Mouse (Mus musculus): ENCODE measurements around the gene Pi4k2a. TPM values are rescaled to one million over a fixed set of nuclear protein-coding genes. Genes with fewer than 3 reads are reported as not detected.
A peak's percentile ranks its signal among the peaks of the same experiment; 100 is the strongest.

The Pi4k2a gene
- polyA plus RNA-seq, 1 experiment from 2014 or later: 36.5 TPM

GRCm38 (mm10) chr19:42120451-42120850, 30.2 kb downstream of the Pi4k2a start:
- H3K9me3 ChIP-seq: no peaks in the 10 kb centered on the region
- H3K4me1 ChIP-seq (replicated peaks): no peaks in the 10 kb centered on the region
- no peak overlapping the region for H3K27ac ChIP-seq
- H3K36me3 ChIP-seq: peaks cover 94% of the 10 kb centered on the region
- H3K4me2 ChIP-seq: no peak overlapping the region
- ATAC-seq (ENCODE audit: insufficient number of reproducible peaks, insufficient read depth, low FRiP score, low TSS enrichment, low read depth): no peak
- H3K27me3 ChIP-seq: no peaks in the 10 kb centered on the region
- 88% methylated on average over 8 of the region's 8 CpGs for WGBS
- H3K4me3 ChIP-seq (replicated peaks): no peak overlapping the region
- no peak overlapping the region for H3K9ac ChIP-seq (replicated peaks)

DNA sequence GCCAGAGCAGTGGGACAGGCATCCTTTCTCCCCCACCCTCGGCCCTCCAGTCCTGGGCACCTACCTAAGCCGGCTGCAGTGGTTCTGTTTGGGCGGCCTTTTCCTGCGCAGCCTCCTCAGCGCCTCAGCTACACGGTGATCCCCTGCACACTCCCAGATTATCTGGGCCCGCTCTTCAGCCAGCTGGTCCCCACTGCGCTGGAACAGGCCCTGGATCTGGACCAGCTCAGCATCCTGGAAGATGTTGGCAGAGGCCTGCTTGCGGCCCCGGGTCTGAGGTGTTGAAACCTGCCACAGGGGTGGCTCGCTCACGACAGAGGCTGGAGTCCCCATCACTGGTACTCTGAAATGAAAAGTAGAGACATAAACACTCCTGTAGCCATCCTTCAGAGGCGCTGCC, 34.4 kb downstream of the Pi4k2a start:
- peaks cover 55% of the 10 kb centered on the region for H3K36me3 ChIP-seq
- WGBS: 87% methylated on average over 13 of the region's 13 CpGs
- no peak for ATAC-seq (ENCODE audit: insufficient number of reproducible peaks, insufficient read depth, low FRiP score, low TSS enrichment, low read depth)

DNA sequence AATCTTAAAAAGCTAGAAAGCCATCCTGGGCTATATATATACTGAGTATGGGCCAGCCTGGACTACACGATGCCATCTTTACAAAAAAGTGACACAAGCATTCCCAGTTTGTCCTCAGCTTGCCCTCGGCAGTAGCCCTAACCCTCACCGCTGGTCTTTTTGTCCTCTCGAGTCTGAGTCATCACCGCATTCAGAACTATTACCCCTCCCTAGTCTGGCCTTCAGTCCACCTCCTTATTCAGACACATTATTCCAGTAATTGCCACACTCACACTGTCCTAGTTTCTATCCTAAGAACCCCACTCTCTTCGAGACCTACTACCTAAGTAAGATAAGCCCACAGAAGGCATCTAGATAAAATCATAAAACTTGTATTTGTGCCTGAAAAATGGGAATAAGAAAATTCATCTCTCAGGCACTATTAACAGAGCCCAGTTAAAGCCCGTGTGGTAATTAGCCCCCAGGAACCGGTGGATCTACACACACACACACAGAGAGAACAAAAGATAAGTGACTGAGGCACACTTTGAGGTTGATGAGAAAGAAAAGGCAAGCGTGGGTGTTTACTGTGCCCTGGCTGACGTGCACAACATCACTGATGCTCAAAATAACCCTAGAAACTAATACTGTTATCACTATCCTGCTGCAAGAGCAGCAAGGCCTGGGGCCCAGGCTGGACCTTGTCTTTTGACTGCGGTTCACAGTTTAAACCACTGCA, 35.4 kb downstream of the Pi4k2a start:
- peaks cover 21% of the 10 kb centered on the region for H3K4me1 ChIP-seq (replicated peaks)
- 89% methylated on average over 11 of the region's 11 CpGs for WGBS
- H3K9me3 ChIP-seq: no peaks in the 10 kb centered on the region
- H3K27me3 ChIP-seq: no peaks in the 10 kb centered on the region
- no peak for ATAC-seq (ENCODE audit: insufficient number of reproducible peaks, insufficient read depth, low FRiP score, low TSS enrichment, low read depth)
- H3K9ac ChIP-seq (replicated peaks): no peak overlapping the region
- no peak overlapping the region for H3K27ac ChIP-seq
- H3K4me3 ChIP-seq (replicated peaks): no peak overlapping the region
- no peak overlapping the region for H3K4me2 ChIP-seq
- H3K36me3 ChIP-seq: peaks cover 45% of the 10 kb centered on the region

More for the DNA sequence above, 34.4 kb downstream of the Pi4k2a start:
- Histone ChIP-seq H3K9ac (replicated peaks) (no peak overlapping the region), H3K4me1 (replicated peaks) (peaks cover 14% of the 10 kb centered on the region), H3K4me3 (replicated peaks) (no peak overlapping the region), H3K9me3 (no peaks in the 10 kb centered on the region), H3K4me2 (no peak overlapping the region), H3K27ac (no peak overlapping the region), H3K27me3 (no peaks in the 10 kb centered on the region)

DNA sequence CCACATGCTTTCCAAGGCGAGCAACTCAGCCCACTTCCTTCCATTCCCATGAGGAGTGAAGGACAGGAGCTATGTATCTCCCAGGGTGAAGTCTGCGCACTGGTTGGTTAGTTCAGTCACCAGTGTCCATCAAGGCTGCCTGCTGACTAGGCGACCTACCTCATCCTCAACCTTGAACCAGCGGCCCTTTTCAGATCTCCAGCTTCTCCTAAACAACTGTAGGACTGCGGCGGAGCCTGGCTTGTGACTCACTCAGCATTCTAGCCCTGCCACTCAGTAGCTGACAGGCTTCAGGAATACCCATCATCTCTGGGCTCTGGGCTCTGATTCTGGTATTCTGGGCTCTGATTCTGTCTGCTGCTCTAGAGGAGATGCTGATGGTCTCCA, 35.9 kb downstream of the Pi4k2a start:
- WGBS: 87% methylated on average over 6 of the region's 6 CpGs
- Histone ChIP-seq H3K4me3 (replicated peaks) (no peak overlapping the region), H3K4me2 (no peak overlapping the region), H3K27me3 (no peaks in the 10 kb centered on the region), H3K27ac (no peak overlapping the region), H3K4me1 (replicated peaks) (peaks cover 21% of the 10 kb centered on the region), H3K9me3 (no peaks in the 10 kb centered on the region), H3K36me3 (peaks cover 40% of the 10 kb centered on the region), H3K9ac (replicated peaks) (no peak overlapping the region)
- no peak for ATAC-seq (ENCODE audit: insufficient number of reproducible peaks, insufficient read depth, low FRiP score, low TSS enrichment, low read depth)

- Histone ChIP-seq H3K4me2 (no peak overlapping the region), H3K27me3 (no peaks in the 10 kb centered on the region), H3K4me3 (replicated peaks) (no peak overlapping the region), H3K9ac (replicated peaks) (no peak overlapping the region), H3K9me3 (no peaks in the 10 kb centered on the region), H3K36me3 (peaks cover 33% of the 10 kb centered on the region), H3K27ac (no peak overlapping the region), H3K4me1 (replicated peaks) (peaks cover 21% of the 10 kb centered on the region)
- no peak for ATAC-seq (ENCODE audit: insufficient number of reproducible peaks, insufficient read depth, low FRiP score, low TSS enrichment, low read depth)
- WGBS: 90% methylated on average over 5 of the region's 5 CpGs
These were observed 36.8 kb downstream of the Pi4k2a start for GRCm38 (mm10) chr19:42127024-42127423.

DNA sequence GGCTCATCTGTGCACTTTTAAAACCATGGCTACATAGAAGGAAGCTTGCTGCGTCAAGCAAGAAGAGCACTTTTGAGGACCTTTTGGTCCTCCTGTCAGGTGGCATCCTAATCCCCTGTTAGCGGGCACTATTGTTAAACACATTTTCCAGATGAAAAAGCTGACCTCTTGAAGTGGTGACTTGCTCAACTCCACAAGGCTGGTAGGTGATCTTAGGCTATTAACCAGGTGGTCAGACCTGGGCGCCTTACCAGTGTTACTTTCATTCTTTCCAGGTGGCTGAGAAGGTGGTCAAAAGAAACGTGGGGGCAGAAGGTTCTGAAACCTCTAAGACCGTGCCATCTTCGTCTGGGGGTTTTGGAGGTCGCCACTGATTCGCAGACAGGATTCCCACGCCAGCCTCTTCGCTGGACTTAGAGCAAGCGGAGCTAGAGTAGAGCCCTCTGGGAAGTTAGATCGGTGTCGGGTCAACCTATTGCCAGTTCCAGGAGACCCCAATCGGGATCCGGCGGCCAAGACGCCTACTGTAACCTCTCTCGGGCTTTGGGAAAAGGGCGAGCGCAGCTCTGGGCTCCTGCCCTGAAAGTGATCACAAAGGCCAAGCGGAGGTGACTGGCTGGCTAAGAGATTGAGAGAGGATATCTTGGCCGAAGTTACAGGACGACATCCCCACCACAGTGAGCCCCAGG, 37.9 kb downstream of the Pi4k2a start:
- H3K27ac ChIP-seq: peak overlapping the region; percentile 92
- H3K36me3 ChIP-seq: peaks cover 21% of the 10 kb centered on the region
- 6% methylated on average over 23 of the region's 23 CpGs for WGBS
- H3K27me3 ChIP-seq: no peaks in the 10 kb centered on the region
- no peak for ATAC-seq (ENCODE audit: insufficient number of reproducible peaks, insufficient read depth, low FRiP score, low TSS enrichment, low read depth)
- peak overlapping the region; percentile 64 for H3K4me3 ChIP-seq (replicated peaks)
- H3K4me1 ChIP-seq (replicated peaks): peaks cover 21% of the 10 kb centered on the region
- peak overlapping the region; percentile 90 for H3K4me2 ChIP-seq
- peak overlapping the region; percentile 81 for H3K9ac ChIP-seq (replicated peaks)
- H3K9me3 ChIP-seq: no peaks in the 10 kb centered on the region

DNA sequence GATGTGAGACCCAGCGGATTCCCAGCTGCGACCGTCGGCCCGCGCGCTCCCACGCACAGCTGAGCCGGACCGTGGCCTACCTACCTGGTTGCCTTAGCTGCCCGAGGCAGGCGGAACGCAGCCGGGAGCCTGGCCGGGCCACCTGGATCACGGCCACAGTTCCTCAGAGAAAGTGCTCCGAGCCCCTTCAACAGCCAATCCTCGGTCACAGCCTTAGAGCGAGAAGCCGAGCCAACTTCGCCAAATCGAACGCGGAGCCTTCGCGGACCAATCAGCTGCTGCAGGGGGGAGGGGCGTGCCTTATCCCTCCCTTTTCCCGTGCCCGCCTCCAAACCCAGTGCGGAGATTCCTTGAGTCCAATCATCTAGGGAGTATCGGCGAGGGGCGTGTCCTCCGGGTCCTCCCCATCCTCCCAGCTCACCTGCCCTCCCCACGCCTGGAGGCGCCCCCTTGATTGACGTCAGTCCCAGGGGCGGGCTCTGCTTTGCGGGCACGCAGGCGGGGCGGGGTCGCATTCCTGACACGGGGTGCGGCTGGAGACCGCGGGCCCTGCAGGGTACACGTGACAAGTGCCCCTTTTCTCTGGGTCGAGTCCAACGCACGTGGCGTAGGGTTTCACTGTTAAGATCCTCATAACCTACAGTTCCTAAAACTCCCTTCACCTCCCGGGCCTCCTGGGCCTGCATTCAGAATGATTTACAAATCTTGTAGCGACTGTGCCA, 38.7 kb downstream of the Pi4k2a start, which contains the start of gene Avpi1:
TSS of gene Avpi1 (minus strand) at position 273 of the 722 bp plus-strand sequence.
- Histone ChIP-seq H3K9me3 (no peaks in the 10 kb centered on the region), H3K27ac (peak within 1 kb of the TSS; percentile 92), H3K27me3 (no peaks in the 10 kb centered on the region), H3K36me3 (peaks cover 13% of the 10 kb centered on the region), H3K4me2 (peak within 1 kb of the TSS; percentile 90), H3K9ac (replicated peaks) (peak within 1 kb of the TSS; percentile 81), H3K4me3 (replicated peaks) (peak within 1 kb of the TSS; percentile 64), H3K4me1 (replicated peaks) (peaks cover 21% of the 10 kb centered on the region)
- ATAC-seq (ENCODE audit: insufficient number of reproducible peaks, insufficient read depth, low FRiP score, low TSS enrichment, low read depth): peak; percentile 96
- WGBS: under 1% methylated on average over 54 of the region's 54 CpGs

DNA sequence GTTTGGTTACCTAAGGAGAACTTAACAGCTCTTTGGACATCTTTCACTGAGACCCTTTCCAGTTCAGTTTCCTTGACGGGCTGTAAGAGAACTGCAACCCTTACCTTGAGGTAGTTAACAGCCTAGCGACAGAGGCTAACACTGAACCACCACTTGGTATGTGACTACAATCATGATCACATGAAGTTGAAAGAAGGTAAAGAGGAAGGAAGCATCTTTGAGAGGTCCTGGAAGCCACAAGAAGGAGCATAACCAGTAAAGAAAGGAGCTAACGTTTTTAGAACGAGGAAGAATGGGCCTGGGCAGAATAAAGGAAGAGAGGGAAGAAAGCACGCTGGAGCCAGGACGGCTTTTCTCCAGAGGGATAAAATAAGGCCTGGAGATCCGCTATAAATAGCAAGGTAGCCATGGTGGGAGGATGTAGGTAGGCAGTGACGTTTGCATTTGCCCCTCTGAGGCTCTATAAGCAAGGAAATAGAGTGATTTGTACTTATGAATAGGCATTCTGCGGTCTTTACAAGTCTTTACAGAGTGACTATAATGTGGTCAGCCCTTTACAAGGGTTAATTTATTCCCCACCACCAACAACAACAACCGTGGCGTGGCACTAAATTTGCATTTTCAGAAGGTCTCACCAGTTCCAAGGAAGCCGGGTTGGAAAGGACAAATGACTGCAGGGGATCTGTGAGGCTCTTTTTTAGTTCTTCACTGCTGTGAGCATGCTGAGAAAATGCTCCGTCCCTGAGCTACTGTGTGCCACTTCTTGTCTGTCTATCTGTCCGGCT, 39.4 kb downstream of the Pi4k2a start:
- Histone ChIP-seq H3K4me2 (peak overlapping the region; percentile 90), H3K27me3 (no peaks in the 10 kb centered on the region), H3K9me3 (no peaks in the 10 kb centered on the region), H3K36me3 (peaks cover 6% of the 10 kb centered on the region), H3K27ac (peak overlapping the region; percentile 92), H3K4me3 (replicated peaks) (peak overlapping the region; percentile 64), H3K4me1 (replicated peaks) (peaks cover 21% of the 10 kb centered on the region), H3K9ac (replicated peaks) (no peak overlapping the region; the same call in 1 of the 2 replicates)
- ATAC-seq (ENCODE audit: insufficient number of reproducible peaks, insufficient read depth, low FRiP score, low TSS enrichment, low read depth): no peak; the same call in 1 of the 2 replicates
- WGBS: 36% methylated on average over 14 of the region's 14 CpGs

DNA sequence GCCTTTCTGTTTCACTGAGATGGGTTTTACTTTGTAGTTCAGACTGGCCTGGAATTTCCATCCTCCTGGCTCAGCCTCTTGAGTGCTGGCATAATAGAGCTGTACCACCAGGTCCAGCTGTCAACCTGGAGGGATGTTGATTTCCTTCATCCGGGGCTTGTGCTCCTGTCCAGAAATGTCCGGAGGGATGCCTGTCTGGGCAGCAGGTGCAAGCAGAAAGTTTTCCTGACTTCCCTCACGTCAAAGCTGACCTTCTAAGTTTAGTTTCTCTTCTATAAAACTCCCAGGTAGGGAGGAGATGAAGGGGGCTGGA, 40.0 kb downstream of the Pi4k2a start:
- ATAC-seq (ENCODE audit: insufficient number of reproducible peaks, insufficient read depth, low FRiP score, low TSS enrichment, low read depth): no peak
- Histone ChIP-seq H3K4me2 (no peak overlapping the region), H3K4me3 (replicated peaks) (no peak overlapping the region), H3K27me3 (no peaks in the 10 kb centered on the region), H3K9ac (replicated peaks) (no peak overlapping the region), H3K36me3 (0 out of 2 replicates have a peak, but pooled peaks cover under 1% of the 10 kb centered on the region), H3K4me1 (replicated peaks) (peaks cover 21% of the 10 kb centered on the region), H3K27ac (peak overlapping the region; percentile 92; the same call in 1 of the 2 replicates), H3K9me3 (no peaks in the 10 kb centered on the region)
- WGBS: 72% methylated on average over 3 of the region's 3 CpGs

GRCm38 (mm10) chr19:42131101-42131500, 40.8 kb downstream of the Pi4k2a start:
- Histone ChIP-seq H3K27me3 (no peaks in the 10 kb centered on the region), H3K4me2 (no peak overlapping the region), H3K9me3 (no peaks in the 10 kb centered on the region), H3K27ac (no peak overlapping the region), H3K4me3 (replicated peaks) (no peak overlapping the region), H3K4me1 (replicated peaks) (peaks cover 21% of the 10 kb centered on the region), H3K9ac (replicated peaks) (no peak overlapping the region), H3K36me3 (no peaks in the 10 kb centered on the region)
- 71% methylated on average over 5 of the region's 5 CpGs for WGBS
- ATAC-seq (ENCODE audit: insufficient number of reproducible peaks, insufficient read depth, low FRiP score, low TSS enrichment, low read depth): no peak

DNA sequence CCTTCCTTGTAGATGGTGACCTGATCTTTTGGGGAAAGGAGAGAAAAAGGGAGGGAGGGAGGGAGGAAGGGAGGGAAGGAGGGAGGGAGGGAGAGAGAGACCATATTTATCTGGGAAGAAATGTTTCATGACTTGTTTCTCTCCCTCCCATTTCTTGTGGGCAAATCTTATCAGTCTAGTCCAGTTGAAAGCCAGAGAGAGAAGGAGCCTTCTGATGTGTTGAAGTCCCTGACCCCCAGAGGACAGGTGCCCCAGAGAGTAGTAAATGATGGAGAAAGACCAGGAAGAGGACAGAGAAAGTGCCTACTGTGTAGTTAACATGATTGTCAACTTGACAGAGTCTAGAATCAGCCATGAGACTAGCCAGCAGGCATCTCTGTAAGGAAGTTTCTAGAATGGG, 44.8 kb downstream of the Pi4k2a start:
- no peak overlapping the region for H3K9ac ChIP-seq (replicated peaks)
- no peak for ATAC-seq (ENCODE audit: insufficient number of reproducible peaks, insufficient read depth, low FRiP score, low TSS enrichment, low read depth)

More for the DNA sequence above, 44.8 kb downstream of the Pi4k2a start:
- Histone ChIP-seq H3K36me3 (no peaks in the 10 kb centered on the region), H3K4me1 (replicated peaks) (peaks cover 3% of the 10 kb centered on the region; the same call in 1 of the 2 replicates), H3K4me2 (no peak overlapping the region), H3K27ac (no peak overlapping the region), H3K9me3 (no peaks in the 10 kb centered on the region), H3K4me3 (replicated peaks) (no peak overlapping the region), H3K27me3 (no peaks in the 10 kb centered on the region)
